Mouse (Mus musculus): Measurements from ENCODE around the gene Aif1l.

Aif1l gene

GRCm38 (mm10) chr2:31950966-31951365, 1.0 kb downstream of the Aif1l start:
- peak; percentile 40 to 66 for DNase-seq (ENCODE audit: inconsistent age in 2 of 2, low spot score in 1 of 2)

GRCm38 (mm10) chr2:31952236-31952635, 2.3 kb downstream of the Aif1l start:
- no peak for DNase-seq (ENCODE audit: inconsistent age in 2 of 2, low spot score in 1 of 2)

- DNase-seq (ENCODE audit: inconsistent age in 2 of 2, low spot score in 1 of 2): no peak
Measured at GRCm38 (mm10) chr2:31952725-31953124, 2.8 kb downstream of the Aif1l start.

GRCm38 (mm10) chr2:31953687-31954086, 3.7 kb downstream of the Aif1l start:
- DNase-seq (ENCODE audit: inconsistent age in 2 of 2, low spot score in 1 of 2): no peak

- DNase-seq (ENCODE audit: inconsistent age in 2 of 2, low spot score in 1 of 2): peak; percentile 85 to 90
Measured at GRCm38 (mm10) chr2:31954779-31955181, 4.8 kb downstream of the Aif1l start.

- DNase-seq (ENCODE audit: inconsistent age in 2 of 2, low spot score in 1 of 2): no peak
Measured at GRCm38 (mm10) chr2:31955686-31956085, 5.7 kb downstream of the Aif1l start.

GRCm38 (mm10) chr2:31957211-31957610, 7.3 kb downstream of the Aif1l start:
- DNase-seq (ENCODE audit: inconsistent age in 2 of 2, low spot score in 1 of 2): no peak

- DNase-seq (ENCODE audit: inconsistent age in 2 of 2, low spot score in 1 of 2): no peak
Measured at GRCm38 (mm10) chr2:31960986-31961385, 11.0 kb downstream of the Aif1l start.

GRCm38 (mm10) chr2:31961791-31962222, 11.9 kb downstream of the Aif1l start:
- DNase-seq (ENCODE audit: inconsistent age in 2 of 2, low spot score in 1 of 2): no peak

- no peak for DNase-seq (ENCODE audit: inconsistent age in 2 of 2, low spot score in 1 of 2)
Measured at GRCm38 (mm10) chr2:31962501-31963224, 12.7 kb downstream of the Aif1l start.

- DNase-seq (ENCODE audit: inconsistent age in 2 of 2, low spot score in 1 of 2): no peak
Measured at GRCm38 (mm10) chr2:31963491-31963890, 13.6 kb downstream of the Aif1l start.

GRCm38 (mm10) chr2:31964191-31964590, 14.3 kb downstream of the Aif1l start:
- DNase-seq (ENCODE audit: inconsistent age in 2 of 2, low spot score in 1 of 2): no peak

- peak in 1 of 2 experiments; percentile 77 for DNase-seq (ENCODE audit: inconsistent age in 2 of 2, low spot score in 1 of 2)
Measured at GRCm38 (mm10) chr2:31965110-31965509, 15.2 kb downstream of the Aif1l start.

- DNase-seq (ENCODE audit: inconsistent age in 2 of 2, low spot score in 1 of 2): no peak
Measured at GRCm38 (mm10) chr2:31966801-31967200, 16.9 kb downstream of the Aif1l start.

GRCm38 (mm10) chr2:31972589-31972988, 22.6 kb downstream of the Aif1l start:
- no peak for DNase-seq (ENCODE audit: inconsistent age in 2 of 2, low spot score in 1 of 2)

GRCm38 (mm10) chr2:31974141-31974808, 24.3 kb downstream of the Aif1l start, which contains the start of gene Nup214:
Gene Nup214, plus strand, starts transcription at chr2:31974436.
- DNase-seq (ENCODE audit: inconsistent age in 2 of 2, low spot score in 1 of 2): peak; percentile 99

GRCm38 (mm10) chr2:31974809-31975371, 25.0 kb downstream of the Aif1l start:
- no peak for DNase-seq (ENCODE audit: inconsistent age in 2 of 2, low spot score in 1 of 2)

GRCm38 (mm10) chr2:31987774-31988173, 37.8 kb downstream of the Aif1l start:
- DNase-seq (ENCODE audit: inconsistent age in 2 of 2, low spot score in 1 of 2): no peak

GRCm38 (mm10) chr2:31990961-31991360, 41.0 kb downstream of the Aif1l start:
- no peak for DNase-seq (ENCODE audit: inconsistent age in 2 of 2, low spot score in 1 of 2)

- no peak for DNase-seq (ENCODE audit: inconsistent age in 2 of 2, low spot score in 1 of 2)
Measured at GRCm38 (mm10) chr2:31994896-31995295, 45.0 kb downstream of the Aif1l start.

- DNase-seq (ENCODE audit: inconsistent age in 2 of 2, low spot score in 1 of 2): no peak
Measured at GRCm38 (mm10) chr2:31996060-31996459, 46.1 kb downstream of the Aif1l start.

- DNase-seq (ENCODE audit: inconsistent age in 2 of 2, low spot score in 1 of 2): peak in 1 of 2 experiments; percentile 56
Measured at GRCm38 (mm10) chr2:31997539-31997938, 47.6 kb downstream of the Aif1l start.

All from adrenal gland, adult (tissue).